Mouse (Mus musculus) mesoderm, embryonic 11.5 days (tissue): ENCODE measurements around the gene Gm17655.
"Not testable (repeated sequence)": the region's sequence is repeated elsewhere in the genome, so short reads cannot be mapped to it uniquely, and the experiment has no call there.

Experiments
- DNase-seq: peaks from one replicate; pipeline ENCODE4 v3.0.0-alpha.2; 2012; ENCODE audit warnings: low read depth, low spot score

The Gm17655 gene

GRCm38 (mm10) chr5:110086161-110086866 lies 14.0 kb upstream of the Gm17655 start:
- no peak for DNase-seq

DNA sequence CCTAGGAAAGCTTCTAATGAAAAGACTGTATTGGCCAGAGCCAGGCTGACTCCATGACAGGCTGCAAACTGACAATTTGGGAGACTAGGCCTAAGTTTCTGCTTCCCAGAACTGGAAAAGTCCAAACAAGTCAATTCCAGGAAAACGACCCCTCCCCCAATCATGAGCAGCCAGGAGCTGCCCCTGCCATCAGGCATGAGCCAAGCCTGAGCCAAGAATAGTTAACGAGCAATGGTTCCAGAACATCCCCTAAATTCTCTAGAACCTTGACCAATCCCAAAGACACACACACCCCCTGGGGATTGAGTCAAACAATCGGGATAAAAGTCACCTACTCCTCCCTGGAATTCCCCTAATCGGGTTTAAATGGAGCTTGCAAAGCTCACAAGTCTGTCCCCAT lies 10.6 kb upstream of the Gm17655 start:
- no peak for DNase-seq

DNA sequence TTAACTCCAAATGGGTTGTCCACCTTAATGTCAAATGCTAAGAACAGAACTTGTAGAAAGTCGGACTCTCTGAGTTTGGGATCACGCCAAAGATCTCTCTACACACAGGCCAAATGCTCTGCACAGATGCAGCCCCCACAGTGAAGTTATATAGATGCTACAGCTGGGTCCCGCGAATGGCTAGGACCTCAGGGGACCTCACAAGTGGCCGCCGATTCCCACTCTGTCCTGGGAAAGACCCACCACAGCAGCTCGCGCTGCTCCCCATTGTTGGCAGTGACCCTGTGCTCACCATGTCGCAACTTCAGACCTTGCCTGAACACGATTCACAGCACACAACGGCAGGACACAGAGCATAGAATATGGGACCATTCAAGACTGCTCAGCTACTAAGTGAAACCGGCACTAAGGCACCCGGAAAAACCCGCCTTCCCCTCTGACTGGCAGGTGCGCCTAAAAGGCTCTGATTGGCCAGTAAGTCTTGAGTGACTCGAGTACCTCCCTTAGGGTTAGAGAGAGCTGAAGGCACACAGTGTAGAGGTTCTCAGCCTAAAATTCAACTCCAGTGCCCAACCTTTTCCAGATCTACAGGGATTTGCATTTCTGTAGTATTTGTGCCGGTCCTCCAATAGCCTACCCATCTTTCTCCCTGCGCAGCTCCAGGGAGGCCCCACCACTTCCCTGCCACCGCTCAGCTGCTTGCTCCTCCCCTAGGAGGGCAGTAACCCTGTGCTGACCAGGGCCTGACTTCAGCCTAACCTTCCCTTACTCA lies 14.5 kb downstream of the Gm17655 start:
- DNase-seq, result peak; percentile 75

DNA sequence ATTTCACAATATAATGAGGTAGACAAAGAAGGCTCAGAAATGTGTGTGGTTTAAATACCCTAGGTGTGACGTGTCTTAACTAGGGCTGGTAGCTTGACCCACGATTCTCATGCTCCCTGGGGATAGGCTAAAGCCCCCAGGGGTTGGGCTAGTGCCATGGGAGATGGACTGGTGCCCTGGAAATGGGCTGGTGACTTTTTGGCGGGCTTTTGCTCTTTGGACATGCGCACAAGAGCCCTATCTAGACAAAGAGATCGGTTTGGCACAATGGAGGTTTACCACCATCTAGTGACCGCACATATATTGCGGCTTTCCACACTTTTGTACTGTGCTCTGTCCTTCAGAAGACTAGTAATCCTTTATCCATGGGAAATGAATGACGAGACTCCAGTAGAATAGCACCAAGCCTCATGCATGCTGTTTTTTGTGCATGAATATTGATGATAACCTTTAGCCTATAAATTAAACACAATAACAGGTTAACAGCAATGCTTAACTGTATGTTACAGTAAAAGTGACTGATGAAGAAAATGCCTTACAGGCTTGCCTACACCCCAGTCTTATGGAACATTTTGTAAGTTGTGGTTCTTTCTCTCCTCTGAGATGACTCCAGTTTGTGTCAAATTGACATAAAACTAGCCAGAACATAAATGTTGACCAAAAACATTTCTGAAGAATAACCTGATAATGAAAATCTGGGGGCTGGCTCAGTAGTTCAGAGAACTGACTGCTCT lies 48.5 kb downstream of the Gm17655 start:
- DNase-seq, result peak; percentile 44

GRCm38 (mm10) chr5:110023273-110023672 lies 49.0 kb downstream of the Gm17655 start:
- DNase-seq, result no peak

DNA sequence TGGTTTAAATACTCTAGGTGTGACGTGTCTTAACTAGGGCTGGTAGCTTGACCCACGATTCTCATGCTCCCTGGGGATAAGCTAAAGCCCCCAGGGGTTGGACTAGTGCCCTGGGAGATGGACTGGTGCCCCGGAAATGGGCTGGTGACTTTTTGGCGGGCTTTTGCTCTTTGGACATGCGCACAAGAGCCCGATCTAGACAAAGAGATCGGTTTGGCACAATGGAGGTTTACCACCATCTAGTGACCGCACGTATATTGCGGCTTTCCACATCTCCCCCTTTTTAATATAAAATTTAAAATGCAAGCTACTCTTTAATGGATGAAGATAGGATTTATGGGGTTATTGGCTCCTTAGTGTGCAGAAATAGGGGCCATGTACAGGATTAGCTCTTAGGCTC lies 56.5 kb downstream of the Gm17655 start:
- DNase-seq, result not testable (repeated sequence)
